Mouse (Mus musculus): Measurements from ENCODE around the gene Unc93a2. TPM values are rescaled to one million over a fixed set of nuclear protein-coding genes. Genes with fewer than 3 reads are reported as not detected.
"Not testable (repeated sequence)": the region's sequence is repeated elsewhere in the genome, so short reads cannot be mapped to it uniquely, and the experiment has no call there.

The Unc93a2 gene
- total RNA-seq, 2 experiments from 2014 or later, result not detected

DNA sequence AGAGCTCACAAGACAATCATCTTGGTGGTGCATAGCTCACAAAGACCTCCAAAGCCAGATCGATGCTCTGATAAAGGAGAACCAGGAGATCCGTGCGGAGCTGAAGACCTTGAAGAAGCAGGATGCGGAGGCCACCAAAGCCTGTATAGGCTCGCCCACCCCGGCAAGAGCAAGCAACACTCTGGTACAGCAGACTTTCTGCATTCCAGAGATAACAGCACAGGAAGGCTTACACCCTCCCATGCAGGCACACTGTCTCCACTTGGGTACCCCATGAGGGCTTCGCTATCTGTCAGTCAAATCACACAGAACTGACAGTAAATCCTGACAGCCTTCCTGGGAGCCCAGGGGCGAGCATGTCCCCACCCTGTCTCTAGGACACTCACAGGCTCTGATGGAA lies 58.8 kb downstream of the Unc93a2 start:
- H3K4me3 ChIP-seq; DNase-seq (ENCODE audit: extremely low spot score in 1 of 2, low spot score in 2 of 2); intact Hi-C loops (cut with DNase I); H3K27ac ChIP-seq: not testable (repeated sequence)

DNA sequence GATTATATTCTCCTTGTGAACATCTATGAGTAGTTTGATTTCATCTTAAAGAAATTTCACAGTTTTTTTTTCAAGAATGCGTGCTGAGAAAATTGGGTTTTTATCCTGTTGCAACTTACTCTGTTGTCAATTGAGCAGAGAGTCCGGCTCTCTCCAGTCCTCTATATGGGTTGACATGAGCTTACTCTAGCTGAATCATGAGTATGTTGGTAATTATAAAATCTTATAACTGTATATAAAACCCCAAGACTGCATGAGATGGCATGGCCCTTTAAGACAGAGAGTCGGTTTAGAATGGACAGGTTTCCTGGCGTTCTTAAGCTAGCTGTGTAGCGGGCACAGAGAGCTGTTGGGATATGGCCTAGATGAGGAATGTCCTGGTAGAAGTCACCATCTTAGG lies 60.9 kb downstream of the Unc93a2 start, which contains the start of gene Tcp10a:
Gene Tcp10a, plus strand, starts transcription at position 301 of the 400 bp plus-strand sequence.
- intact Hi-C loops (cut with DNase I); H3K27ac ChIP-seq; H3K4me3 ChIP-seq; DNase-seq (ENCODE audit: extremely low spot score in 1 of 2, low spot score in 2 of 2): not testable (repeated sequence)

DNA sequence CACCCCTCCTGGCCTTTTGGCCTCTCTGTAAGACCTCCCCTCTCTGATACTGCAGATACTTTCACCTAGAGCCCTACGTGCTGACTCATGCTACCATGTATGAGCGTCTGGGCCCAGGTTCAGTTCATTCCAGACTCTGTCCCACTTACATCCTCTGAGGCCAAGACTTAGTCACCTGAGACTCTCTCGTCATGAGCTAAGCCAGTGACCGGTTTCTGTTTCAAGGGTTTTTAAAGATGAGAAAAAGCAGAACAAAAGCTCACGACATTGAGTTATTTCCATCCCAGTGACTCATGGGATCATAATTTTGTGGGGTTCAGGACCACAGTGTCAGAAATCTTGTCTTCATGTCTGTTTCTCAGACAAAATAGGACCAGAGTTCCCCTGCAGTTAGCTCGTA lies 65.5 kb downstream of the Unc93a2 start:
- H3K27ac ChIP-seq; intact Hi-C loops (cut with DNase I); H3K4me3 ChIP-seq; DNase-seq (ENCODE audit: extremely low spot score in 1 of 2, low spot score in 2 of 2): not testable (repeated sequence)

DNA sequence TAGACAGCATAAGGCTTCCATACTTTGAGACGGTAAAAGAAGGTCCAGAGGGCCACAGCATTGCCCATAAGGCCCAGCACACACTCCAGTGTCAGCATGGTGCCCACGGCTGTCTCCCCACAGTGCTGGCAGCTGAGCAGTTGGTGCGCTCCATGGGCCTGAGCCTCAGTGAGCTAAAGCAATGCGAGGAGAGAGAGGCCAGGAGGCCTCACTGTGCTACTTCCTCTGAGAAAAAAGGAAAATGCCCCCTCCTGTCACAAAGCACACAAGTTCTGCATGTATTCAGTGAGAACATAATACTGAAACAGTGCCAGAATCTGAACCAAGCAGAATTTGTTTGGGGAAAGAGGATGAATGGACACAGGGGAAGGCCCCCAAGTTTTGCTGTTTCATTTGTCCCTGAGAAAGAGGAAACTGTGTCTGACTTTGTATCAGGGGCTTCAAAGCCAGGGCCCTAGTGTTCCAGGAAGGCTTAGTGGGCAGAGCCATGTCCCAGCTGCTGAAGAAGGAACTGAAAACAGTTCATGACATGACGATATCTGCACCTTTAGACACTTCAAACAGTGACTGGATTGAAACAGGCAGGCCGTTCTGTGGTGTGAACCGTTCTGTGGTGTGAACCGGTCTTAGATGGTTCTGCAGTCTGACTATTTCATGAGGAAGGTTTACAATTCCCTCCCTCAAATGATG lies 69.4 kb downstream of the Unc93a2 start:
- DNase-seq (ENCODE audit: extremely low spot score in 1 of 2, low spot score in 2 of 2); intact Hi-C loops (cut with DNase I); H3K4me3 ChIP-seq; H3K27ac ChIP-seq: not testable (repeated sequence)

Other genes with a start within 250 kb of the Unc93a2 start
- 10 to 100 TPM; 62.4 to 69.4 TPM for gene Rps6ka2, start 215.3 kb downstream of the Unc93a2 start, total RNA-seq (2021)
- gene Tcp10a, start 60.8 kb downstream of the Unc93a2 start, total RNA-seq (2021), result under 1 TPM in 1 of 2 experiments, not detected in 1; 0.45 TPM
- not detected for gene Ttll2, start 32.8 kb downstream of the Unc93a2 start, total RNA-seq (2021)
- not detected for gene Gm49630, start 13.5 kb downstream of the Unc93a2 start, total RNA-seq (2021)